Mouse (Mus musculus) midbrain, embryonic 16.5 days (tissue): ENCODE measurements around the gene Rasgef1c. TPM values are rescaled to one million over a fixed set of nuclear protein-coding genes. Genes with fewer than 3 reads are reported as not detected.

Experiments
- ATAC-seq: fragments of 200-750 bp; cut with Nextera tagmentation; 2 replicates; pipeline ENCODE4 v1.8.0; 2017; ENCODE audit warnings: moderate TSS enrichment
- H3K27ac ChIP-seq: fragments of 300-500 bp; sonication (generic); 2 replicates; pipeline ENCODE4 v1.5.1; 2014; ENCODE audit warnings: mild to moderate bottlenecking, low read length, mixed read lengths
- H3K27me3 ChIP-seq: fragments of 300-500 bp; sonication (generic); 2 replicates; pipeline ENCODE4 v1.6.1; 2014; ENCODE audit warnings: low read depth, low read length, mixed read lengths; ENCODE audit not compliant: control insufficient read depth, insufficient read depth
- H3K36me3 ChIP-seq: fragments of 300-500 bp; sonication (generic); 2 replicates; pipeline ENCODE4 v1.6.1; 2014; ENCODE audit warnings: mild to moderate bottlenecking, low read length, moderate library complexity, mixed read lengths; ENCODE audit not compliant: control insufficient read depth, insufficient read depth
- H3K4me1 ChIP-seq: fragments of 300-500 bp; sonication (generic); 2 replicates; pipeline ENCODE4 v1.6.1; 2014; ENCODE audit warnings: mild to moderate bottlenecking, low read length, mixed read lengths; ENCODE audit not compliant: control insufficient read depth, insufficient read depth
- H3K4me2 ChIP-seq: fragments of 300-500 bp; sonication (generic); 2 replicates; pipeline ENCODE4 v1.6.1; 2014; ENCODE audit warnings: mild to moderate bottlenecking, low read length, mixed read lengths
- H3K4me3 ChIP-seq: fragments of 300-500 bp; sonication (generic); 2 replicates; pipeline ENCODE4 v1.5.1; 2014; ENCODE audit warnings: low read depth, mild to moderate bottlenecking, low read length, moderate library complexity, mixed read lengths
- H3K9ac ChIP-seq: fragments of 300-500 bp; sonication (generic); 2 replicates; pipeline ENCODE4 v1.6.1; 2014; ENCODE audit warnings: low read depth, low read length, mixed read lengths
- H3K9me3 ChIP-seq: fragments of 300-500 bp; sonication (generic); replicated peaks from 2 replicates; pipeline ENCODE4 v1.6.1; 2014; ENCODE audit warnings: mild to moderate bottlenecking, low read length, mixed read lengths; ENCODE audit not compliant: control insufficient read depth, poor library complexity, severe bottlenecking
- WGBS: fragments of 180-500 bp; shearing (Covaris S2); extraction: QIAGEN DNeasy Blood & Tissue Kit; methylation state at CpG from one replicate; pipeline ENCODE4 v1.1.7; 2014; 5-methylcytosine and 5-hydroxymethylcytosine counted together
- polyA plus RNA-seq: library from polyadenylated mRNA; unstranded; fragments of >200 nt; fragmentation: Nextera tagmentation; extraction: Ambion mirVana; gene quantifications from 2 replicates; pipeline ENCODE4 v1.2.1, GENCODE M21; 2015

Gene Rasgef1c
- polyA plus RNA-seq, 1 experiment from 2014 or later: 33.8 TPM

GRCm38 (mm10) chr11:49931037-49931625 is 29.5 kb downstream of the Rasgef1c start:
- ATAC-seq: no peak
- Histone ChIP-seq H3K9me3 (no peaks in the 10 kb centered on the region), H3K4me2 (no peak overlapping the region), H3K36me3 (no peaks in the 10 kb centered on the region), H3K4me1 (peaks cover 23% of the 10 kb centered on the region), H3K9ac (no peak overlapping the region), H3K27me3 (no peaks in the 10 kb centered on the region), H3K27ac (no peak overlapping the region), H3K4me3 (no peak overlapping the region)
- 30% methylated on average over 5 of the region's 5 CpGs for WGBS

DNA sequence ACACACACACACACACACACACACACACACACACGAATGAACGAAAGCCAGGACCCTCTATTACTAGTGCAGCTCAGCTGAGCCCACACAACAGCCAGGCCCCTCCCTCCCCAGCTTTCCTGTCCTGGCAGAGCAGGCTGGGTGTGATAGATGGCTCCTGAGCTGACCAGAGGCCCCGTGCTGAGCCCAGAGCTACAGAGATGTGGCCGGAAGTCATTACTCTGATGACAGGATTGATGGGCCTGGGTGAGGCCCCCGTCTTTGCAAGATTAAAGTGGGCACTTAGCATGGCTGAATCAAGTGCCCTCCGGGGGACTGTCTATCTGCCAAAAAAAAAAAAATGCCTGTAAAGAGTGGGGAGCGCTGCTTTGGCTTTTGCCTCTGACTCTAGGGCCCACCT is 30.2 kb downstream of the Rasgef1c start:
- no peak overlapping the region for H3K4me3 ChIP-seq
- H3K9ac ChIP-seq: no peak overlapping the region
- H3K4me2 ChIP-seq: no peak overlapping the region
- 26% methylated on average over 7 of the region's 7 CpGs for WGBS
- 0 out of 2 replicates have a peak, but pooled peaks have one; percentile 39 for ATAC-seq
- no peaks in the 10 kb centered on the region for H3K9me3 ChIP-seq
- no peak overlapping the region for H3K27ac ChIP-seq
- H3K27me3 ChIP-seq: no peaks in the 10 kb centered on the region
- H3K4me1 ChIP-seq: peaks cover 16% of the 10 kb centered on the region
- no peaks in the 10 kb centered on the region for H3K36me3 ChIP-seq

DNA sequence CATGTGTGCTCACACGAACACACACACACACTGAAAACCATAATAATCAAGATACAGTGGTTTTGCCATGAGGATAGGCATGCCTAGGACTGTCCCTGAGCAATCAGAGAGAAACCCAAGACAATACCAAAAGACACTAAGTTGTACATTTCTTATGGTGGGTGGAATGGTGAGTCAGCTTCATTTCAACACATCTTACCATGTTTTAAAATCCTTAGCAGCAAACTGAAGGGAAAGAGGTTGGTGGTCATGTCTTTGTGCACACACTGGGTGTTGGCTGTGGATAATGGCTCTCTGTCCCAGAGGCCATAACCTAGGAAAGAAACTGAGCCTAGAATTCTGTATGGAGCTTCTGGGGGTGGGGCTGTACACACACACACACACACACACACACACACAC is 32.2 kb downstream of the Rasgef1c start:
- Histone ChIP-seq H3K9me3 (no peaks in the 10 kb centered on the region), H3K36me3 (no peaks in the 10 kb centered on the region), H3K4me1 (peaks cover 14% of the 10 kb centered on the region), H3K9ac (no peak overlapping the region), H3K4me3 (no peak overlapping the region), H3K27ac (no peak overlapping the region), H3K4me2 (no peak overlapping the region), H3K27me3 (no peaks in the 10 kb centered on the region)
- ATAC-seq: no peak
- WGBS: 55% methylated on average over 1 of the region's 1 CpGs

DNA sequence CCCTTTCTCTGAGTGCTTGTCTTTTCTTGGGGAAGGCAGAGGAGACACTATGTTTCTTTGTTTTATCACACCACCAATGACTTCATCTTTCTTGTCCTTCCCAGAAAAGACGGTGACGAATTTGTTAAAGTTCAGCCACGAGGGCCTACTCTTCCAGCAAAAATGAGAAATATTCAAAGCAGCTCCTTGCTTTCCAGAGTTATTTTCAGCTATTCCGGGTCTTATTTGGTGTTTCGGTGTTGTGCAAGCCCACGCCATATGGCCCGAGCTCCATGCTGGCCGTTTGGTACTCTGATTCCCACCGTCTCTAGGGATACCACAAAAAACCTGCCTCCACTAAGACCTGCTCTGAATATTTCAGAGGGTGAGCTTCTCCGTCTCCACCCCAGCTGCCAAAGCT is 32.7 kb downstream of the Rasgef1c start:
- Histone ChIP-seq H3K4me1 (peaks cover 14% of the 10 kb centered on the region), H3K4me2 (no peak overlapping the region), H3K4me3 (no peak overlapping the region), H3K36me3 (no peaks in the 10 kb centered on the region), H3K9ac (no peak overlapping the region), H3K27me3 (no peaks in the 10 kb centered on the region), H3K9me3 (no peaks in the 10 kb centered on the region), H3K27ac (no peak overlapping the region)
- 59% methylated on average over 10 of the region's 10 CpGs for WGBS
- ATAC-seq: no peak

DNA sequence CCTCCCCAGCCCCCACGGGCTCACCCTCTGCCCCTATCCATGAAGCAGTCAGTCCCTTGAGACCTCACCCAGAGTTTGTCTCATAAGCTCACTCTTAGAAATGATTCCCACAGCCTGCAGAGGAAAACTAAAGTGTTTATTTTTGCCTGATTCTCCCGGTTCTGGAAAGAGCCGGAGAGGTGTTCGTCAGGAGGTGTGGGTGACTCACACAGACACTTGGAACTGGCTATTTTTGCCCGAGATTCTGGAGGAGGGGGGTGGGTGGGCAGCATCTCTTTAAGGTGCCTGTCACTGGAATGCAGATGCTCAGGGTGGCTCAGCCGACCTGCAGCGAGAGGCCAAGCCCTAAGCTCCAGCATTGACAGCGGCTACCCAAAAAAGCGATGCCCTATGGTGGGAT is 34.8 kb downstream of the Rasgef1c start:
- WGBS: 70% methylated on average over 9 of the region's 9 CpGs
- Histone ChIP-seq H3K36me3 (no peaks in the 10 kb centered on the region), H3K27me3 (no peaks in the 10 kb centered on the region)

GRCm38 (mm10) chr11:49937779-49938178 is 36.1 kb downstream of the Rasgef1c start:
- no peak overlapping the region for H3K4me2 ChIP-seq
- no peak overlapping the region for H3K4me3 ChIP-seq
- H3K4me1 ChIP-seq: no peaks in the 10 kb centered on the region
- 94% methylated on average over 6 of the region's 6 CpGs for WGBS
- H3K9me3 ChIP-seq: no peaks in the 10 kb centered on the region
- no peaks in the 10 kb centered on the region for H3K36me3 ChIP-seq
- H3K27me3 ChIP-seq: no peaks in the 10 kb centered on the region
- H3K27ac ChIP-seq: no peak overlapping the region
- H3K9ac ChIP-seq: no peak overlapping the region
- no peak for ATAC-seq

More for the DNA sequence above, 34.8 kb downstream of the Rasgef1c start:
- no peak overlapping the region for H3K4me3 ChIP-seq
- no peak overlapping the region for H3K27ac ChIP-seq
- peaks cover 10% of the 10 kb centered on the region for H3K4me1 ChIP-seq
- H3K9me3 ChIP-seq: no peaks in the 10 kb centered on the region
- no peak overlapping the region for H3K9ac ChIP-seq
- ATAC-seq: no peak
- H3K4me2 ChIP-seq: no peak overlapping the region

GRCm38 (mm10) chr11:49938258-49939164 is 36.9 kb downstream of the Rasgef1c start:
- peak; percentile 52; the same call in 1 of the 2 replicates for ATAC-seq
- Histone ChIP-seq H3K4me2 (no peak overlapping the region), H3K36me3 (no peaks in the 10 kb centered on the region), H3K9ac (no peak overlapping the region), H3K27me3 (no peaks in the 10 kb centered on the region), H3K4me1 (no peaks in the 10 kb centered on the region), H3K9me3 (no peaks in the 10 kb centered on the region), H3K4me3 (no peak overlapping the region), H3K27ac (no peak overlapping the region)
- 46% methylated on average over 4 of the region's 4 CpGs for WGBS

DNA sequence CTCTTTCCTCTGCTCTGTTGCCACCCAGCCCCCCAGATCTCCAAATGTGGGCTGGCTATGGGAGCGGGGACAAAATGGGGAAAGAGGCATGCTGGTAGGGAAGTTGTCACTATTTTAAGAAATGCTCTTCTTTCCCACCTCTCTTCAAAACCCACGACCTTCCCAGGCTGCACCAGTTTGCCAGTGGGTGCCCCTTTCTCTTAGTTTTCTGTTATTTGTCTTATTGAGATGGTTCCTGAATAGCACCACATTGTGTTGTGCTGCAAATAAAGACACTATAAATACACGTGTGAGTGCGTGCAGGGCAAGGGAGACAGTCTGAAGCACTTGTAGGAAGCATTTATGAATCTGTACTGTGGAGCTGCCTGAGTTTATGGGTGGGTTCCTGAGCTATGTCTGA is 41.2 kb downstream of the Rasgef1c start:
- ATAC-seq: no peak
- 70% methylated on average over 4 of the region's 4 CpGs for WGBS
- Histone ChIP-seq H3K27ac (no peak overlapping the region), H3K9me3 (0 out of 2 replicates have a peak, but pooled peaks cover 5% of the 10 kb centered on the region), H3K4me2 (no peak overlapping the region), H3K27me3 (no peaks in the 10 kb centered on the region), H3K4me3 (no peak overlapping the region), H3K4me1 (no peaks in the 10 kb centered on the region), H3K9ac (no peak overlapping the region), H3K36me3 (no peaks in the 10 kb centered on the region)

- Histone ChIP-seq H3K4me1 (no peaks in the 10 kb centered on the region), H3K9me3 (0 out of 2 replicates have a peak, but pooled peaks cover 5% of the 10 kb centered on the region), H3K36me3 (no peaks in the 10 kb centered on the region), H3K4me3 (no peak overlapping the region), H3K27ac (no peak overlapping the region), H3K9ac (no peak overlapping the region), H3K4me2 (no peak overlapping the region), H3K27me3 (no peaks in the 10 kb centered on the region)
- ATAC-seq: no peak
- WGBS: 88% methylated on average over 5 of the region's 5 CpGs
Measured at GRCm38 (mm10) chr11:49943901-49944300, 42.3 kb downstream of the Rasgef1c start.
